Mouse (Mus musculus) CH12F3 (cell line): ENCODE data around the gene Aldh1a7.

Experiments used
- in situ Hi-C: fragments of 300-500 bp; cut with MboI; formaldehyde crosslinking; loops from 2 replicates; pipeline ENCODE4 v1.14.3; 2020; ENCODE audit warnings: low sequenced_read_pairs

The Aldh1a7 gene

DNA sequence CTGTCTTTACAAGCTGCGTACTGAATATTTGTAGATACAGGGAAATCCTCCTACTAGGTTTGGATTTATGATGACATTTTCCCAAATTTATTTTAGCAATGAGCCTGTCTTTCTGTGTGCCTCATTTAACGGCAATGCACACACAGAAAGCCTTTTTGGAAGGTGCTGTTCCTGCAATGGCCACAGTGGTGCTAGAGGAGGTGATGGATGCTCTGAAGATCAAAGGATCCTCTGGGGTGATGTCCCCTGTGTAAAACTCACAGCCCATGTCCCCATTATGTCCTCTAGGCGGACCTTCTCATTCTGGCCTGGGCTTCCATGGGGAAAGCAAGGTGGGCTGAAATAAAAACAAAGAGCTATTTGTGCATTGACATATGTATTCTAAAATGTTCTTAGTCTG, 83.0 kb downstream of the Aldh1a7 start:
- in situ Hi-C loops, result no loop called here
